Mouse (Mus musculus) CH12.LX (cell line): ENCODE measurements around the gene Zfp101.

ENCODE experiments used
- CHD2 ChIP-seq: IDR thresholded peaks from 2 replicates; pipeline ENCODE4 v1.6.1; 2011; ENCODE audit warnings: low read length, improper control_type of control experiment
- CTCF ChIP-seq, 2 experiments: IDR thresholded peaks in 1 of 2; conservative IDR thresholded peaks in 1 of 2; 2 replicates each; pipeline ENCODE4 v1.5.1; 2011 to 2012; ENCODE audit warnings: low read depth in 2 of 2, low read length in 2 of 2, improper control_type of control experiment in 1 of 2, inconsistent platforms in 1 of 2, mild to moderate bottlenecking in 1 of 2, moderate library complexity in 1 of 2
- E2F4 ChIP-seq: IDR thresholded peaks from 2 replicates; pipeline ENCODE4 v1.6.1; 2011; ENCODE audit warnings: low read depth, low read length, improper control_type of control experiment; ENCODE audit not compliant: insufficient replicate concordance
- EP300 ChIP-seq: IDR thresholded peaks from 2 replicates; pipeline ENCODE4 v1.6.1; 2011; ENCODE audit warnings: low read length, improper control_type of control experiment
- GABPA ChIP-seq: IDR thresholded peaks from 2 replicates; pipeline ENCODE4 v1.6.1; 2012; ENCODE audit warnings: low read depth, low read length, improper control_type of control experiment, inconsistent platforms; ENCODE audit not compliant: insufficient replicate concordance
- MAFK ChIP-seq: IDR thresholded peaks from 2 replicates; pipeline ENCODE4 v1.6.1; 2011; ENCODE audit warnings: low read length, improper control_type of control experiment; ENCODE audit not compliant: insufficient replicate concordance
- PAX5 ChIP-seq: IDR thresholded peaks from 2 replicates; pipeline ENCODE4 v1.6.1; 2012; ENCODE audit warnings: low read length, inconsistent platforms, mixed read lengths
- POLR2A ChIP-seq: IDR thresholded peaks from 2 replicates; pipeline ENCODE4 v1.6.1; 2011; ENCODE audit warnings: low read depth, mild to moderate bottlenecking, improper control_type of control experiment, low read length
- RCOR1 ChIP-seq: conservative IDR thresholded peaks from 2 replicates; pipeline ENCODE4 v1.6.1; 2012; ENCODE audit warnings: low read depth, mild to moderate bottlenecking, inconsistent platforms, low read length, improper control_type of control experiment

- TF ChIP-seq CTCF (conservative IDR thresholded peaks at IDR 0.05 in 1 of 2, IDR thresholded peaks at IDR 0.05 in 1 of 2; ENCODE audit: low read depth in 2 of 2, low read length in 2 of 2) (no peak), CHD2 (peak; percentile 86), POLR2A (peak; percentile 72), PAX5 (no peak), RCOR1 (no peak), E2F4 (peak; percentile 91; the same call in 1 of the 2 replicates), MAFK (no peak), GABPA (no peak), EP300 (no peak)
Observed at GRCm38 (mm10) chr17:33394182-33395034, at the start of gene Zfp101.
